Mouse (Mus musculus) midbrain, embryonic 11.5 days (tissue): Measurements from ENCODE around the gene 1700020D05Rik. TPM values are rescaled to one million over a fixed set of nuclear protein-coding genes. Genes with fewer than 3 reads are reported as not detected.

Experiments used
- ATAC-seq: fragments of 200-750 bp; cut with Nextera tagmentation; 2 replicates; pipeline ENCODE4 v1.8.0; 2017; ENCODE audit warnings: moderate TSS enrichment, moderate library complexity; ENCODE audit not compliant: low FRiP score
- DNase-seq: peaks from one replicate; pipeline ENCODE4 v3.0.0; 2015; ENCODE audit warnings: low spot score; ENCODE audit errors: missing footprints
- H3K27ac ChIP-seq: fragments of 300-500 bp; sonication (generic); 2 replicates; pipeline ENCODE4 v1.5.1; 2014; ENCODE audit warnings: low read depth, low read length
- H3K27me3 ChIP-seq: fragments of 300-500 bp; sonication (generic); 2 replicates; pipeline ENCODE4 v1.6.1; 2014; ENCODE audit warnings: mild to moderate bottlenecking, low read length, moderate library complexity, mixed read lengths; ENCODE audit not compliant: control insufficient read depth, insufficient read depth
- H3K36me3 ChIP-seq: fragments of 300-500 bp; sonication (generic); 2 replicates; pipeline ENCODE4 v1.6.1; 2014; ENCODE audit warnings: mild to moderate bottlenecking, low read length, moderate library complexity, mixed read lengths; ENCODE audit not compliant: control insufficient read depth, insufficient read depth
- H3K4me1 ChIP-seq: fragments of 300-500 bp; sonication (generic); 2 replicates; pipeline ENCODE4 v1.6.1; 2014; ENCODE audit warnings: low read length; ENCODE audit not compliant: control insufficient read depth, insufficient read depth
- H3K4me2 ChIP-seq: fragments of 300-500 bp; sonication (generic); 2 replicates; pipeline ENCODE4 v1.6.1; 2014; ENCODE audit warnings: mild to moderate bottlenecking, moderate library complexity
- H3K4me3 ChIP-seq: fragments of 300-500 bp; sonication (generic); 2 replicates; pipeline ENCODE4 v1.5.1; 2014; ENCODE audit warnings: low read depth, low read length
- H3K9ac ChIP-seq: fragments of 300-500 bp; sonication (generic); 2 replicates; pipeline ENCODE4 v1.6.1; 2014; ENCODE audit warnings: low read length
- H3K9me3 ChIP-seq: fragments of 300-500 bp; sonication (generic); 2 replicates; pipeline ENCODE4 v1.6.1; 2016; ENCODE audit warnings: low read length; ENCODE audit not compliant: control insufficient read depth
- WGBS: fragments of 180-500 bp; shearing (Covaris S2); extraction: QIAGEN DNeasy Blood & Tissue Kit; methylation state at CpG from one replicate; pipeline ENCODE4 v1.1.7; 2014; 5-methylcytosine and 5-hydroxymethylcytosine counted together
- polyA plus RNA-seq: library from polyadenylated mRNA; unstranded; fragments of >200 nt; fragmentation: Nextera tagmentation; extraction: Ambion mirVana; gene quantifications from 2 replicates; pipeline ENCODE4 v1.2.1, GENCODE M21; 2014

1700020D05Rik gene
- polyA plus RNA-seq, 1 experiment from 2014 or later, result not detected

DNA sequence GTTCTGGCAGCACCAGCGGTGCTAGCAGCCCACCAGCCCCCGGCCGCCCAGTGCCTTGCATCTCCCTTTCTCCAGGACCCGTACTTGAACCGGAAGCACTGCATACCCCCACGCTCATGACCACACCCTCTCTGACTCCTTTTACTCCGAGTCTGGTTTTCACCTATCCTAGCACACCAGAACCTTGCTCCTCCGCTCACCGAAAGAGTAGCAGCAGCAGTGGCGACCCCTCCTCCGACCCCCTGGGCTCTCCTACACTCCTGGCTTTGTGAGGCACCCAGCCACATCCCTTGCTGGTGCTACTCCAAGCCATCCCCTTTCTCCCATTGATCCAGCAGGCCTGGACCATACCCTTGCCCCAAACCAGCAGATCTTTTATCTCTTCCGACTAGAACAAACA lies 48.5 kb downstream of the 1700020D05Rik start:
- Histone ChIP-seq H3K4me1 (peaks cover 24% of the 10 kb centered on the region), H3K9ac (no peak overlapping the region), H3K27me3 (peaks cover 4% of the 10 kb centered on the region; the same call in 1 of the 2 replicates), H3K36me3 (no peaks in the 10 kb centered on the region), H3K9me3 (no peaks in the 10 kb centered on the region), H3K4me3 (no peak overlapping the region), H3K27ac (no peak overlapping the region), H3K4me2 (peak overlapping the region; percentile 100; the same call in 1 of the 2 replicates)
- WGBS, result 76% methylated on average over 12 of the region's 12 CpGs
- DNase-seq, result no peak
- no peak for ATAC-seq

Other genes with a start within 250 kb of the 1700020D05Rik start
- 24.8 and 26.1 TPM in 2 replicates for gene Pacs1, start 230.7 kb downstream of the 1700020D05Rik start, polyA plus RNA-seq
- gene Sf3b2, start 208.3 kb downstream of the 1700020D05Rik start, polyA plus RNA-seq, result 377 and 399 TPM in 2 replicates
- 15.6 TPM in 2 replicates for gene Gal3st3, start 205.5 kb downstream of the 1700020D05Rik start, polyA plus RNA-seq
- gene Catsper1, start 168.0 kb downstream of the 1700020D05Rik start, polyA plus RNA-seq, result not detected in 2 replicates
- gene Cst6, start 154.2 kb downstream of the 1700020D05Rik start, polyA plus RNA-seq, result 1.0 and 2.1 TPM in 2 replicates
- gene Eif1ad, start 137.0 kb downstream of the 1700020D05Rik start, polyA plus RNA-seq, result 68.1 and 73.9 TPM in 2 replicates
- gene Banf1, start 136.6 kb downstream of the 1700020D05Rik start, polyA plus RNA-seq, result 477 and 512 TPM in 2 replicates
- gene Sart1, start 115.1 kb downstream of the 1700020D05Rik start, polyA plus RNA-seq, result 74.0 and 81.0 TPM in 2 replicates
- gene Tsga10ip, start 101.3 kb downstream of the 1700020D05Rik start, polyA plus RNA-seq, result not detected in 2 replicates
- 187 and 204 TPM in 2 replicates for gene Drap1, start 78.8 kb downstream of the 1700020D05Rik start, polyA plus RNA-seq
- 31.6 and 33.1 TPM in 2 replicates for gene AI837181, start 78.6 kb downstream of the 1700020D05Rik start, polyA plus RNA-seq
- gene Fosl1, start 56.2 kb downstream of the 1700020D05Rik start, polyA plus RNA-seq, result not detected in 2 replicates
- gene Ccdc85b, start 45.9 kb downstream of the 1700020D05Rik start, polyA plus RNA-seq, result 6.9 and 7.8 TPM in 2 replicates
- gene Fibp, start 43.2 kb downstream of the 1700020D05Rik start, polyA plus RNA-seq, result 98.3 and 103 TPM in 2 replicates
- gene Ctsw, start 35.3 kb downstream of the 1700020D05Rik start, polyA plus RNA-seq, result 2.4 and 3.0 TPM in 2 replicates
- 52.7 and 54.7 TPM in 2 replicates for gene Efemp2, start 29.8 kb downstream of the 1700020D05Rik start, polyA plus RNA-seq
- gene Mus81, start 15.4 kb downstream of the 1700020D05Rik start, polyA plus RNA-seq, result 38.4 TPM in 2 replicates
- 3,750 and 3,786 TPM in 2 replicates for gene Cfl1, start 13.3 kb downstream of the 1700020D05Rik start, polyA plus RNA-seq
- gene Snx32, start 6.8 kb upstream of the 1700020D05Rik start, polyA plus RNA-seq, result 17.9 and 20.3 TPM in 2 replicates
- gene Ovol1, start 56.9 kb upstream of the 1700020D05Rik start, polyA plus RNA-seq, result 0.18 TPM in 1 of 2 replicates, not detected in the other
- 1.0 and 1.5 TPM in 2 replicates for gene Ap5b1, start 64.2 kb upstream of the 1700020D05Rik start, polyA plus RNA-seq
- gene Rnaseh2c, start 98.1 kb upstream of the 1700020D05Rik start, polyA plus RNA-seq, result 157 and 173 TPM in 2 replicates
- gene Kat5, start 106.5 kb upstream of the 1700020D05Rik start, polyA plus RNA-seq, result 36.9 and 40.0 TPM in 2 replicates
- 24.6 and 29.9 TPM in 2 replicates for gene Rela, start 133.7 kb upstream of the 1700020D05Rik start, polyA plus RNA-seq
- 8.8 and 10.9 TPM in 2 replicates for gene Sipa1, start 159.9 kb upstream of the 1700020D05Rik start, polyA plus RNA-seq
- 14.0 and 17.3 TPM in 2 replicates for gene Map3k11, start 185.0 kb upstream of the 1700020D05Rik start, polyA plus RNA-seq
- 18.6 and 23.1 TPM in 2 replicates for gene Pcnx3, start 185.1 kb upstream of the 1700020D05Rik start, polyA plus RNA-seq
- not detected in 2 replicates for gene Kcnk7, start 200.6 kb upstream of the 1700020D05Rik start, polyA plus RNA-seq
- 5.3 and 5.4 TPM in 2 replicates for gene Ehbp1l1, start 222.5 kb upstream of the 1700020D05Rik start, polyA plus RNA-seq
- gene Fam89b, start 225.9 kb upstream of the 1700020D05Rik start, polyA plus RNA-seq, result 157 and 158 TPM in 2 replicates
- gene Ltbp3, start 237.1 kb upstream of the 1700020D05Rik start, polyA plus RNA-seq, result 4.8 and 6.0 TPM in 2 replicates